Mouse (Mus musculus) myocyte (in vitro differentiated cells): Measurements from ENCODE around the gene Itpkc.

ENCODE experiments used
- CEBPB ChIP-seq: IDR thresholded peaks from 2 replicates; pipeline ENCODE4 v1.6.1; 2011; ENCODE audit warnings: mild to moderate bottlenecking, moderate library complexity; ENCODE audit not compliant: poor library complexity, insufficient read depth, severe bottlenecking
- MYOG ChIP-seq, 3 experiments: IDR thresholded peaks; one replicate each; pipeline ENCODE4 v1.6.1; 2011; ENCODE audit warnings: control low read depth in 2 of 3, low read depth in 2 of 3, mild to moderate bottlenecking in 2 of 3; ENCODE audit not compliant: insufficient read length in 2 of 3, control insufficient read depth in 1 of 3, insufficient read depth in 1 of 3

- TF ChIP-seq CEBPB (no peak), MYOG (IDR thresholded peaks at IDR 0.05; ENCODE audit: control insufficient read depth in 1 of 3, insufficient read depth in 1 of 3, insufficient read length in 2 of 3, low read depth in 2 of 3) (no peak)
These were observed 34.7 kb downstream of the Itpkc start for GRCm38 (mm10) chr7:27193731-27194130.
